Mouse (Mus musculus) T-helper 2 cell (primary cell): ENCODE data around the gene Zbtb34.

Experiments
- in situ Hi-C: fragments of 300-600 bp; cut with MboI, MseI; formaldehyde crosslinking; loops from one replicate; pipeline ENCODE4 v1.15.1; 2025; ENCODE audit warnings: high pct_unique_total_duplicates

Gene Zbtb34

DNA sequence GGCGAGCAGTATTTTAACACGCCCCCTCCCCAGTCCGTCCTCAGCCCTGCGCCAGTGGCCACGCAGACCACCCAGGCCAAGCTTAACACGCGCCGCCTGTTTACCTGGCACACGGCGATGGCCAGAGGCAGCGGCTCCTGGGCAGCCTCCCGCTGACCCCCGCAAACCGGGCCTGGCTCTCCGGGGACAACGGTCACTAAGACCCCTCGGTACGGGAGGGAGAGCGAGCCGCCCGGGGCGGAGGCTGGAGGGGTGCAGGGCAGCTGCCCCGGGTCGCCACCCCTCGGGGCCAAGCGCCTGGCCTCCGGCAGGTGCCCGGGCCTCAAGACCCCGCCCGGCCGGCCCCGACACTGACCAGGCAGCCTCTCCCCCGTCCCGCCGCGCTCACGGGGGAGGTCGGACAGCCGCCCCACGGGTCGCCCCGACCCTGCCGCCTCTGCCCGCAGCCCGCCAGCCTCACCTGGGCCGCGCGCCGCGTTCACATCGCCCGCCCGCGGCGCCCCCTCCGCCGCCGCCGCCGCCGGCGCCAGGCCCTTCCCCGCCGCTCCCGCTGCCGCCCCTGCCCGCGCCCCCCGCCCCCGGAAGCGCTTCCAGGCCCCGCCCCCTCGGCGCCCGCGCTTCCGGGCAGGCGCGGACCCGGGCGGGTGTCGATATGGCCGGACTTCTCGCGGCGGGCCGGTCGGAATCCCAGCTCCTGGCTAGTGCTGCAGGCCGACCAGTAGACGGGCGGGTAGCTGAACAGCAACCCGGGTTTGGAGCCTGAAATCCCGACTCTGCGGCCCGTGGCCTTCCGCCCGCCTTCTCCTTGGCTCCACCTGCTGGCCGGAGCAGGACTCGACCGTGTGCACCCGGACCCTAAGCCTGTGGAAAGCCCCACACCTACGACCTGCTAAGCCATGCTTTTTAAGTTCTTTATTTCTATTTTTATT is at the start of gene Zbtb34:
Zbtb34 (minus strand) TSS at position 554 of the 929 bp plus-strand sequence.
- in situ Hi-C loops: no loop called here

DNA sequence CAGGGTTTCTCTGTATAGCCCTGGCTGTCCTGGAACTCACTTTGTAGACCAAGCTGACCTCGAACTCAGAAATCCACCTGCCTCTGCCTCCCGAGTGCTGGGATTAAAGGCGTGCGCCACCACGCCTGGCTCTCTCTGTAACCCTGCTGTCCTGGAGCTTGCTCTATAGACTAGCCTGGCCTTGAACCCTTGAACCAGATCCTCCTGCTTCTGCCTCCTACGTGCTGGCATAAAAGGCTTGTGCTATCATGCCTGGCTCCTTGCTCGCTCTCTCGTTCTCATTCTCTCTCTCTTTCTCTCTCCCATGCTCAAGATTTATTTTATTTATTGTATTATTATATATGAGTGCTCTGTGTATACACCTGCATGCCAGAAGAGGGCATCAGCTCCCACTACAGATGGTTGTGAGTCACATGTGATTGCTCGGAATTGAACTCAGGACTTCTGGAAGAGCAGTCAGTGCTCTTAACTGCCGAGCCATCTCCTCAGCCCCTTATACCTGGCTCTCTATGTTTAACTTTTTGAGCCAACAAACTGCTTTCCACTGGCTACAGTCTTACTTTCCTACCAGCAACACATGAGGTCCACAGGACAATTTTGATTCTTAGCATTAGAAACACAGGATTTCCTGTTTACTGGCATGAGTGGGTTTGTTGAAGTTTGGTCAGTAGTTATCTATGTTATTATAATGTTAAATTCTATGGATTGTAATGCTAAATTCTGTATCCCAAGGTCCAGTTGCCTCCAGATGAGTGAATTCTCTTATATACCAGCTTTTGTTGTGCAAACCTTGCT is 47.0 kb upstream of the Zbtb34 start:
- in situ Hi-C loops: no loop called here

DNA sequence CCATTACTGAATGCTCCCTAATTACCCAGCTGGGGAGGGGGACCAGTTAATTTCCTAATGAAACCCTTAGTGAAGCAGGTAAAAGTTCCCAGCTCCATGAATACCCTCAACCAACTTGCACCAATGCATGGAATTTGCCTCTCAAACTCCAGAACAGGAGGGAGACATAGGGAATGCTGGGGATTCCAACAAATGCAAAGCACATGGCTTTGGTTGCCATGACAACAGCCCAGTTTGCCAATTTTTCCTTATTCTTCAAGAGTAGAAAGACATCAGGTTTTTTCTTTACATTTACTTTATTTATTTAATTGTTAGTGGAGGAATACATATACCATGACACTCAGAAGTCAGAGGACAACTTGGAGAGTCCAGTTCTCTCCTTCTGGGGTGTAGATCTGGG is 44.8 kb upstream of the Zbtb34 start:
- in situ Hi-C loops: no loop called here

DNA sequence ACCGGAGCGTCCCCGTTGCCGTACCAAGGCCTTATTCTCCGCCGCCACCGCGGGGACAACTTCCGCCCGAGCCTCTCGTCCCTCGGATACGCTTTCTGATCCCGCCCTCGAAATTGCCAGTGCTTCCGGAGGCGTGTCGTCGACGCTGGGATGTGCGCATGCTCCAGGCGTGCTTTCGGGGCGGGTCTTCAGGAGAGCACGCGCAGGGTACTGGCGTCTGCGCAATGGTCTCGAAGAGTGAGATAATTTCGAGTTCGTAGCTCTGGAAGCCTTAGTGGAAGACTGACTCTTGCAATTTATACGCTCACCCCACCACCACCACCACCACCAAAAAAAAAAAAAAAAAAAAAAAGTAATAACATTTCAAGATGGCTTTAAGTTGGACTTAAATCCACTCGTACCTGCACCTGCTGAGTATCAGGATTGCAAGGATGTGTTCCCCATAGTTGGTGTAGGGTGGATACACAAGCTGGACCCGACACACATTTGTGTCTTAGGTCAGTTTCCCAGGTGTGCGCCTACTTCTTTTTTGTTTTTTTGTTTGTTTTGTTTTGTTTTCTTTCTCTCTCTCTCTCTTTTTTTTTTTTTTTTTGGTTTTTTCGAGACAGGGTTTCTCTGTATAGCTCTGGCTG is 37.5 kb upstream of the Zbtb34 start, which contains the start of gene Zbtb43:
Zbtb43 (minus strand) TSS at position 94 of the 632 bp plus-strand sequence.
- in situ Hi-C loops: loop anchor here (10.0 kb wide), 1 partner anchor 1794 kb away; the partner anchor contains the start of gene Exosc2

DNA sequence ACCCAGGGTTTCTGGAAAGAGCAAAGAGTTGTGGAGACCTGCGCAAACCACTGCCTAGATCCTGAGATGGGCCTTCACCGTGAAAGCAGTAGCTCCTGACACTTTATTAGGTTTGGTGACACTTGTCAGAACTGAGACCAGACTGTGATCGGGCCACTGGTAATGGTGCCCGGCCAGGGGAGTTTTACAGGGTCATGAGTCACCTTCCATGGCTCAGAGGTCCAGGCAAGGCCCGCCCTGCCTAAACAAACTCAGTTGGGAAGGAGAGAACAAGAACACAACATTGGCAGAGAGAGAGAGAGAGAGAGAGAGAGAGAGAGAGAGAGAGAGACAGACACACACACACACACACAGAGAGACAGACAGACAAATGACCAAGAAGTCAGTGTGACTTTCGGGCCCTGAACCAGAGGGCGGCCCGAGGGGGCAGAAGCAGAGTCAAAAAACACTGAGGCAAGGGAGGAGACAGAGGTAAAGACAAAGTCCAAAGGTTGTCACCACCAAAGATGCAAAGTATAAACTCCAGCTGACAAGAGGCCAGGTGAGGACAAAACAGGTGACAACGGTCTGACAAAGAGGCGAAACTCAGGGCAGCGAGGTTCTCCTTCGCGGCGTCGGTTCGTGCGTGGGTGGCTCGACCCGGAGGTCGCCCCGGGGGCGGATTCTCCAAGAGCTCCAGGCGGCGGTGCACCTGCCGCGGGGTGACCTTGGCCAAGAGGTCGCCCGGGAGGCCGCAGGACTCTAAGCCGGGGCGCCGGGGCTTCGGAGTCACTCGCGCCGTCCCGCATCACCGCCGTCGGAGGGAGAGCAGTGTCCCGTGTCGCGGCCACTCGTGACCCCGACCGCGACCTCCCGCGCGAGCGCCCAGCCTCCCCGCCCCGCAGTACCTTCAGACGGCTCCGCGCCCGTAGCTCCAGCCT is 36.7 kb upstream of the Zbtb34 start:
- in situ Hi-C loops: loop anchor here (10.0 kb wide), 1 partner anchor 1793 kb away; the partner anchor contains the start of gene Exosc2

DNA sequence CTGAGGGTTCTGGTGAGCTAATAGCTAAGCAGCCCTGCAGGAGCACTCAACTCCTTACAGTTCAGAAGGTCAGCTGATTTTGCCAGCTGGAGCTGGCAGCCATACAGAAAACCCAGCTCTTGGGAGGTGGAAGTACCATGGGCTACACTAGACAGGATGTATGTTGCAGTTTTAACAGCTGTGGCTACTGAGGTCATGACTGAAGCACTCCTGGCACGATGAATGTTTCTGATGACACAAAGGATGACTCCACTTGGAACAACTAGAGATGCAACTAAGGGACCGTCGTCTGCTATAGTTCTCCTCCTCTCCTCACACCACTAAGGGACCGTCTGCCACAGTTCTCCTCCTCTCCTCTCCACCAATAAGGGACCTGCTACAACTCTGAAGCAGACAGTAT is 34.8 kb upstream of the Zbtb34 start:
- in situ Hi-C loops: loop anchor here (10.0 kb wide), 1 partner anchor 1791 kb away; the partner anchor contains the start of gene Exosc2

DNA sequence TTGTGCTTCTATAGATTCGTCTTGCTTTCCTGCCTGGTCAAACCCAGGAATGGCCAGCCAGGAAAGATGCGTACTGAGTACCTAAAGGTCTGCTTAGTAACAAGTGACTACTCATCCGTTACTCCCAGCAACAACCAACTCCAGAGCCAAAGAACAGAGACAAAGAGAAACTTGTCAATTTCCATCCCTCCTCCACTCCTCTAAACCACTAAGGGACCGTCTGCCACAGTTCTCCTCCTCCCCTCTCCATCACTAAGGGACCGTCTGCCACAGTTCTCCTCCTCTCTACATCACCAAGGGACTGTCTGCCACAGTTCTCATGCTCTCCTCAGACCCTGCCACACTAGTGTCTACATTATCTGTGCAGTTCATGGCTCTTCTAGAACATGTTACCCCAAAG is 34.1 kb upstream of the Zbtb34 start:
- in situ Hi-C loops: loop anchor here (10.0 kb wide), 1 partner anchor 1790 kb away; the partner anchor contains the start of gene Exosc2

DNA sequence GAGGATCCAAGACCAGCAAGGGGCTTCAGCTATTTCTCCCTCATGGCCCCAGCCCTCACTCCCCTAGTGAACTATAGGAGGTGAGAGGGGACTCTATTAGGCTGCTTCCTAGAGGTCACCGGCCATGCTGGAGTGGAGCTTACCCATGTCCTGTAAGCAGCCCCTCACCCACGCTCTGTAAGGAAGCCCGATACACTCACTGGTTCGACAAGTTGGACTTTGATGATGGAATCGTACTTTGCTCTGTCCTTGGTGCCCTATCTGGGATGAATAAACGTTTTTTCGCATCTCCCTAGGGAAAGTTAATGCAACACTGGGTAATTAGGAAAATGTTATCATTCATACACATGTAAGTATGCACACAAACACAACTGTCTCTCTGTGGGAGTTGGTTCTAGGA is 30.9 kb upstream of the Zbtb34 start:
- in situ Hi-C loops: loop anchor here (10.0 kb wide), 1 partner anchor 1787 kb away; the partner anchor contains the start of gene Exosc2

DNA sequence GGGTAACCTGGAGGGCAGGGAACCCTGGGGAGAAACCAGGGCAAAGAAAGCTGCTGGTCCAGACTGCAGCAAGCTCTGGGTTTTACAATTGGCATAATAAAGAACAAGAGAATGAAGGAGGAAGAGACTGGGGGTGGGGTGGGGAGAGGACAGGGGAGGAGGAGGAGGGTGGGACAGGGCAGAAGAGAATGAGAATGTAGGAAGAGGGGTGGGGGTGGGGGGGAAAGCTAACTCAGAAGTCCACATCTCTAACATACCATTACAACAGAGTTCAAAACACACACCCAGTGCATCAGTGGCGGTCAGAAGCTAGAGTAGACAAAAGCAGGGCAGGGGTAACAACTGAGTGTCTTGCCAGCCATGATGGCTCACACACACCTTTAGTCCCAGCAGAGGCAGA is 29.9 kb upstream of the Zbtb34 start:
- in situ Hi-C loops: loop anchor here (10.0 kb wide), 1 partner anchor 1786 kb away; the partner anchor contains the start of gene Exosc2

DNA sequence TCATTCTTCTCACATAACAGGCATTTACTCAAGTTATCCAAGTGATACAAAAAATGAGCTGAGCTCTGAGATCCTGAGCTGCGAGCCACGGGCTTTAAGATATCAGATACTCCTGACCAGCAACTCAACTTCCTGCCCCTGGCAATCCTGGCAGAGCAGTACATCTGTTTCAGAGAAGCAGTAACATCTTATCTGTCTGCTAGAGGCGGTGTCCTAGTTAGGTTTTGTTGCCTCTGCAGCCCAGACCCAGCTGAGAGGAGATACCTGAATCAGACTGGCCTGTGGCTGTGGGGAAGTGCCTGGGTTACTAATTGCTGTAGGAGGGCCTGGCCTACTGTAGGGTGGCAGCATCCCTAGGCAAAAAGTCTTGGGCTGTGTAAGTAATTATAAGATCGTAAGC is 28.5 kb upstream of the Zbtb34 start:
- in situ Hi-C loops: loop anchor here (10.0 kb wide), 1 partner anchor 1785 kb away; the partner anchor contains the start of gene Exosc2

DNA sequence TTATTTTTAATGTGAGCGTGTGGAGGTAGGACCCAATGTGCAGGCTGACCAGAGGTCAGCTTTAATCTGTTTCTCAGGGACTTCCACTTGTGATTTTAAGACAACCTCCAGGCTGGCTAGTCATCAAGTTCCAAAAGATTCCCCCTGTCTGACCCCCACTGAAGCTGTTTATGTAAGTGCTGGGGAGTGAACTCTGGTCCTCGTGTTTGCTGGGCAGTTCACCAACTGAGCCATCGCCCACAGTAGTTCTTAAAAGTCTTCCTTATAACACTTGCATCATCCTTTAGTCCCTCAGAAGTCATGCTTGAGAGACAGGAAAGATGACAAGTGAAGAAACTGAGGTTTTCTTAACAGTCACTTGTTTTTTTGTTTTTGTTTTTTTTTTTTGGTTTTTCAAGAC is 25.6 kb upstream of the Zbtb34 start:
- in situ Hi-C loops: no loop called here

DNA sequence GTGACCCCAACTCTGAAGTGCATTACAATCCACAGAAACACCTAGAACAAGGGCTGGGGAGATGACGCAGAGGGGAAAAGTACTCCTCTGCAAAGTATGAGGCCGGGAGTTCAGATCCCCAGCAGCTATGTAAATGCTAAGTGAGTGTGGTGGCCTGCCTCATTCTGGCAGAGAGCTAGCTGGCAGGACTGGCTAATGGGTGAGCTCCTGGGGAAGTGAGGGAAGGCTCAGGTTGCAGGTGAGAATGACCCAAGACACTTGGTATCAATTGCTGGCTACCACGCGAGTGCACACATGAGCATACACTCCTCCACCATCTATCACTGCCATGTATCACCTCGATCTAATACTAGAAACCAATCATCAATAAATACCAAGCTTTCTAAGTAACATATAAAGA is 25.1 kb upstream of the Zbtb34 start:
- in situ Hi-C loops: no loop called here

DNA sequence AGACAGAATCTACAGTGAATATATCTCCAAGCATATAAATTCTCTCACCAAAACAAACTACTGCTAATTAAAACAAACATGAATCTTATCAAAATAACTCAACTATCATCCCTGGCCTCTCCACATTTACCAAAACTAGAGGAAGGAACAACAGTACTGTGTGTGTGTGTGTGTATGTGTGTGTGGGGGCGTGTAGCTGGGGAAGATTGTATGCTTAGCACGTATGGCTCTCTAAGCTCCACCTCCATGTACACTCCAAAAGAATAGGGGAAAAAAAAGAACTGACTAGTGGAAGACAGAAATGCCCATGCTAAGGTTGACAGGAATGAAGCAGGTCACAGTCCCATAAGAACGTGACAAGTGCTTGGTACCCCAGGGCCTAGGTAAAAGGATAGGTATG is 24.2 kb upstream of the Zbtb34 start:
- in situ Hi-C loops: no loop called here

DNA sequence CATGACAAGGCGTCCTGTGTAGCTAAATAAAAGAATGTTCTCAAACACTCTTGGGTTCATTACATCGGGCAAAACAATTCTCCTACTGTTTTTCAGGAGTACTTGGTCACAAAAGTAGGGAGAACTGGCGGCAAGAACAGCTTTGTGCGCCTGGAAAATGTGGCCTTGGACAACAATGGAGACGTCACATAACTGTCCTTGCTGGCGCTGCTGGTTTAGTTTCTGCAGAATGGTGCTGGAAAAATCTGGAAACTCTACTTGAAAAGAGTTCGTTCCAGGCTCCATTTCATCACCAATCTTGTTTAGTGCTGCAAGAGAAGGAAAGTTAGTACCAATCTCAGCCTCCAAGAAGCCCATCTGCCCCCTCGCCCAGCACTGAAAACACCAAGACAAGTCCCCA is 23.7 kb upstream of the Zbtb34 start:
- in situ Hi-C loops: no loop called here

DNA sequence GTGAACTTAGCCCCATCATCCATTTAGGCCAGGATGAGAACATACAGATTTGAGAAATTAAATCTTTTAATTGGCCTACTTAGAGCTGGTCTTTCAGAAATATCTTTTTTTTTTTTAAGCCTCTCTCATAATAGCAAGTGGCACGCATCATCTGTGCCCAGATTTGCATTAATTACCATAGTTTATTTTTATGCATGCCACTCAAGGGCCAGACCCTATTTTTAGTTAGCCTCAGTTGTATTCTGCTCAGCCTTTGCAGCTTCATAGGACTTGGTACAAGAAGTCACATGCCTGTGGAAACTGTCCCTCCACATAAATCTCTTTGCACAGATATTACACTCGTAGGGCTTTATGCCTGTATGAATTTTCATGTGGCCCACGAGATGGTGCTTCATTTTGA is 22.4 kb upstream of the Zbtb34 start:
- in situ Hi-C loops: no loop called here

DNA sequence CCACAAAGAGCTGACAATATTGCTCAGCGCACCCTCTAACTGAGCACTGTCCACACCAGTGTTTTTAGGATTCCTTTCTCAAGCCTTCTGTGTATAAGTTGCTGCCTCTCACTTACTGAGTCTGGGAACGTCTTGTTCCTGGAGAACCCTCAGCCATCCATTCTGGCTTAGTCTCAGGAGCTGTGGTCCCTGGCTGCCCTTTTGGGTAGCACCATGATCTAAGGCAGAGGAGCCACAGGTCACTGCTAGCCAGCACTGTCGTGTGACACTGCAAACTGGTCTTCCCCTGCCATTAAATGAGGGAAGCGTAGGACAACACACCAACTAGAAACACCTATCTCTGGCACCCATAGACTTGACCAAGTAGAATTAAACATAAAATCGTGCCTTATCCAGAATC is 21.6 kb upstream of the Zbtb34 start:
- in situ Hi-C loops: no loop called here

DNA sequence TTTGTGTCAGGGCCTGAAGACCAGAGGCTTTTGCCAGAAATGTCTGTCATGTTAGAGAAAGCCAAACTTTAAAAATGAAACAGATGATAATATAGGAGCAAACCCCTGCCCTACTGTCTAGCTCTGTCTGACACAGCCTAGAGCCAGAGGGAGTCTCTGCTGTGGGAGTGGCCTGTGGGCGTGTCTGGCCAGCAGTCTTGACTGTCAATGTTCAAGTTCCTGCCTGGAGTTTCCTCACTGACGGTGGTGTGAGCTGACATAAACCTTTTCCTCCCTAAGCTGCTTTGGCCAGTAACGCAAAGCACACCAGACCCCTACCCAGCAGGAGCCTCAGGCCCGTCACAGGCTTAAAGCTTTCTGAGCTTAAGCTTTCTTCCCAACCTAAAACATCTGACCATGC is 21.0 kb upstream of the Zbtb34 start:
- in situ Hi-C loops: no loop called here

DNA sequence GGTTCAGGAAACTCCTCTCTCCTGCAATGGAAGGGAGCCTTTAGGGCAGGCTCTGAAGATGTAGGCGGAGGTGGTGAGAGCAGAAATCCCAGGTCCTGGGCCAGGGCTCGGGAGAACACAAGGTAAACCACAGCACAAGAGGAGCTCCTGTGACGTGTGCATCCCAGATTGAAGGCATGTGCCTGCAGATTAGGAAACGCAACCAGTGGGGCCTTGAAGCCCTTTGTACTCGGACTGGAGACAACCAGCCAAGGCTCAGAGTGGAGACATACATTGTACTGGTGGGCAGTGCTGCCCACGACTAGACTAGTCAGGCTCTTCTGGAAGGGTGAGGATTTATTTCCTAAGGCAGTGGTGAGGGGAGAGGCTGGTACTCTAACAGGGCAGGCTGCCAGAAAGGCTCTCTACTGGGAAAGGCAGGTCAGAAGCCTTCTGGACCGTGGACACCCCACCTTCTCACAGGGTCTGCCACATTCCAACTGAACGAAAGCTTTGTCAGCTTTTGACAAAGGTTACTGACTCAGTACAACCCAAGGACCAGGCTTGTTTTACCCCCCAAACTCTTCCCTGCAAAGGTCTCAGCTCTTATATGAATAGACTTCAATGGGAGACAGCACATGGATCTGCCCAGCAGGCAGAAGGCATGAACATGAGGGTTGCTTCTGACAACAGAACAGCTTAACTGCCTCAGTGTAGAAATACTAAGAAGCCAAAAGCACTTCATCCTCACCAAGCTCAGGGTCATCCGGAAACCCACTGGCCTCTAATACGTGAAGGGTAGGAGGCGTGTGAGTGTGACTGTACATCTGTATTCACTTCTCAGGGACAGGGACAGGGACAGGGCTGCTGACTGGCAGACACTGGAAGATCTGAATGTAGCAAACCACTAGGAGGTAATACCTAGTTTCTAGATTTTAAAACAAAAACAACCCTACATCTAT is 20.2 kb upstream of the Zbtb34 start:
- in situ Hi-C loops: no loop called here

DNA sequence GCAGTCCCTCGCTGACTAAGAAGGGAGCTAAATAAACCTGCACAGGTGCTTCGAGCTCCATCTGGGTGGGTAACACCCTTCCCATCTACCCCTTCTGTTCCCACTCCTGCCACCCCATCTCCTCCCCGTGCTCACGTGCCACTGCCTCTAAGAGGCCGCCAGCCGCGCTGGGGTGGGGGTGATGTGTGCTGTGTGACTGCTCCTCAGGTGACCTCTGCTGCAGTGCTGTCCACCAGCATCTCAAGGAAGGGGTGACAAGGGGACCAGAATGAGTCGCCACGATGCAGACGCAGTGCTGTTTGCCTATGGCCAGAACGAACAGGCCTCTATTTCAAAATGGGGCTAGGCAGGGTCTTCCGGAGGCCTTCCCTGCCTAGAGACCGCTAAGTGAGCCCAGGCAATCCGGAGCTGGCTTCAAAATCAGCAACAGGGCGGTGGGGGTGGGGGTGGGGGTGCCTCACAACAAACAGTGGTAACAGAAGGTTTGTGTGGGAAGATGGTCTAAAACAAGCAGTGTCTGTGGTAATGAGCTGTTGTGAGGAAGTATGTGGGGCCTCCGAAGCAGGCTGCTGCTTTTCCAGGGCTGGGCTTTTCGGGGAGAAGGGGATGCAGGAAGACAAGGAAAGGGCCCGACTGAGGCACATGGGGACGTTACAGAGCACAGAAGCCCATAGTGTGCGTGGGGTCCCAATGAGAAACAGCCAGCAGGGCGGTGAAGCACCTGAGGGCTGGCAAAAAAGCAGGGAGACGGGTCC is 18.2 kb upstream of the Zbtb34 start:
- in situ Hi-C loops: no loop called here
